Mouse (Mus musculus) embryonic facial prominence, embryonic 14.5 days (tissue): ENCODE measurements around the gene Iqck. TPM values are rescaled to one million over a fixed set of nuclear protein-coding genes. Genes with fewer than 3 reads are reported as not detected.

Experiments
- ATAC-seq: fragments of 200-750 bp; cut with Nextera tagmentation; 2 replicates; pipeline ENCODE4 v1.8.0; 2017; ENCODE audit warnings: low read depth, moderate number of reproducible peaks, moderate TSS enrichment
- DNase-seq: peaks from one replicate; pipeline ENCODE4 v3.0.0-alpha.2; 2015; ENCODE audit warnings: low spot score
- H3K27ac ChIP-seq: fragments of 300-500 bp; sonication (generic); replicated peaks from 2 replicates; pipeline ENCODE4 v1.5.1; 2014; ENCODE audit warnings: low read depth, mild to moderate bottlenecking, low read length, moderate library complexity
- H3K27me3 ChIP-seq: fragments of 300-500 bp; sonication (generic); replicated peaks from 2 replicates; pipeline ENCODE4 v1.6.1; 2014; ENCODE audit warnings: low read length; ENCODE audit not compliant: control insufficient read depth, insufficient read depth
- H3K36me3 ChIP-seq: fragments of 300-500 bp; sonication (generic); 2 replicates; pipeline ENCODE4 v1.6.1; 2014; ENCODE audit warnings: low read length, mixed read lengths; ENCODE audit not compliant: control insufficient read depth, insufficient read depth
- H3K4me1 ChIP-seq: fragments of 300-500 bp; sonication (generic); 2 replicates; pipeline ENCODE4 v1.6.1; 2014; ENCODE audit warnings: antibody characterized with exemption, low read length; ENCODE audit not compliant: control insufficient read depth, insufficient read depth
- H3K4me2 ChIP-seq: fragments of 300-500 bp; sonication (generic); 2 replicates; pipeline ENCODE4 v1.6.1; 2014; ENCODE audit warnings: low read depth, mild to moderate bottlenecking, low read length, moderate library complexity, mixed read lengths
- H3K4me3 ChIP-seq: fragments of 300-500 bp; sonication (generic); 2 replicates; pipeline ENCODE4 v1.5.1; 2014; ENCODE audit warnings: low read depth, mild to moderate bottlenecking, low read length
- H3K9ac ChIP-seq: fragments of 300-500 bp; sonication (generic); 2 replicates; pipeline ENCODE4 v1.6.1; 2014; ENCODE audit warnings: low read depth, mild to moderate bottlenecking, low read length, moderate library complexity, mixed read lengths
- H3K9me3 ChIP-seq: fragments of 300-500 bp; sonication (generic); 2 replicates; pipeline ENCODE4 v1.6.1; 2016; ENCODE audit warnings: low read length; ENCODE audit not compliant: control insufficient read depth
- WGBS: fragments of 180-500 bp; shearing (Covaris S2); extraction: QIAGEN DNeasy Blood & Tissue Kit; methylation state at CpG from one replicate; pipeline ENCODE4 v1.1.7; 2014; 5-methylcytosine and 5-hydroxymethylcytosine counted together
- polyA plus RNA-seq: library from polyadenylated mRNA; unstranded; fragments of >200 nt; fragmentation: Nextera tagmentation; extraction: Ambion mirVana; gene quantifications from 2 replicates; pipeline ENCODE4 v1.2.1, GENCODE M21; 2014

Gene Iqck
- polyA plus RNA-seq, 1 experiment from 2014 or later, result 4.5 TPM

DNA sequence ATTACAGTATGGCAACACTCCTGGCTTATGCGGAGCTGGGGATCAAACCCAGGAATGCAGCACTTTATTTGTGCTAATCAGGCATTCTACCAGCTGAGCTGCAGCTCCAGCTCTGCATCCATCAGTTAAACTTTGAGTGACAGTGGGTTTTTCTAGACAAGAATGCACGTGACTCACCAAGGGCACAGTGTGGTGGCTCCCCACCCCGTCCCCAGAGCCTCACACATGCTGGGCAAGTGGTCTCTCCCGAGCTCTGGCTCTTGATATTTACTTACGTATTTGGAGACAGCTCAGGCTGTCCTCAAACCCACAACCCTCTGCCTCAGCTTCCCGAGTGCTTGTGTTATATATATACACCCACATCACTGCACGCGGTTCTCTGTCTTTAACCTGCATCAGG lies 73.4 kb downstream of the Iqck start:
- whole genome bisulfite sequencing, result 58% methylated on average over 8 of the region's 8 CpGs
- no peak for ATAC-seq
- peak overlapping the region; percentile 59; the same call in 1 of the 2 replicates for H3K27ac ChIP-seq
- H3K4me2 ChIP-seq, result no peak overlapping the region
- no peaks in the 10 kb centered on the region for H3K9me3 ChIP-seq
- no peak overlapping the region for H3K9ac ChIP-seq
- H3K27me3 ChIP-seq, result no peaks in the 10 kb centered on the region
- no peak for DNase-seq
- no peak overlapping the region for H3K4me3 ChIP-seq
- H3K36me3 ChIP-seq, result no peaks in the 10 kb centered on the region
- H3K4me1 ChIP-seq, result peaks cover 13% of the 10 kb centered on the region; the same call in 1 of the 2 replicates

DNA sequence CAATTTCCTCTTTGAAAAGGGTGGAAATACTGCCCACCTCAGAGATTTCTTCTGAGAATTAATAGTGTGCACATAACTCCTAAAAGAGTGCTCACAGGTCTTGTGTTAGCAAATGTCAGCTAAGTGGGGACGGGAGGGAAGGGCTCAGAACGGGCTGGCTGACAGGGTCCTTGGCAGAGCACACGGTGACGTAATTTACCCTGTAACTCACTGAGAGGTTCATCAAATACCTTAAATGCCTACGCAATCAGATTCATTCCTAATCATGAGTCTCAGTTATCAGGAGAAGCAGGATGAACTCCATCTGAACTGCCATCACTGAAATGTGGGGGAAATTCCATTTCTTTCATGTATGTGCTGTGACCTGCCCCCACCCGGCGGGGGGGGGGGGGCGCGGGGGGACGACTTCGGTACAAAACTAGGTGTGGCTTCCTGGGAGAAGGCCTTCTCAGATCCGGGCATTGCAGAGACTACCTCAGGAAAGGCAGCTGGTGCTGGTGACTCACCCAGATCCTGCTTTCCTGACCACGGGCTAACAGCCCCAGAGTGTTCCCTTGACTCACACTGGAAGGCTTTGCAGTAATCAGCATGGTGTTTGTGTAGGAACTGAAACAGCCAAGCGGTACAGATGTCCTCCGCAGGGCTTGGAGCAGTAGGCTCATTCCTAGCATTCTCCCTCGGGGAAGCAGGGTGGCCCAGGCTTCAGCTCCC lies 74.2 kb downstream of the Iqck start:
- peak overlapping the region; percentile 59 for H3K27ac ChIP-seq
- DNase-seq (peak; percentile 76), ATAC-seq (peak; percentile 66)
- H3K4me1 ChIP-seq, result peaks cover 13% of the 10 kb centered on the region; the same call in 1 of the 2 replicates
- H3K4me2 ChIP-seq, result no peak overlapping the region
- H3K27me3 ChIP-seq, result no peaks in the 10 kb centered on the region
- H3K4me3 ChIP-seq, result no peak overlapping the region
- H3K9me3 ChIP-seq, result no peaks in the 10 kb centered on the region
- no peaks in the 10 kb centered on the region for H3K36me3 ChIP-seq
- H3K9ac ChIP-seq, result no peak overlapping the region
- 17% methylated on average over 10 of the region's 16 CpGs for WGBS

DNA sequence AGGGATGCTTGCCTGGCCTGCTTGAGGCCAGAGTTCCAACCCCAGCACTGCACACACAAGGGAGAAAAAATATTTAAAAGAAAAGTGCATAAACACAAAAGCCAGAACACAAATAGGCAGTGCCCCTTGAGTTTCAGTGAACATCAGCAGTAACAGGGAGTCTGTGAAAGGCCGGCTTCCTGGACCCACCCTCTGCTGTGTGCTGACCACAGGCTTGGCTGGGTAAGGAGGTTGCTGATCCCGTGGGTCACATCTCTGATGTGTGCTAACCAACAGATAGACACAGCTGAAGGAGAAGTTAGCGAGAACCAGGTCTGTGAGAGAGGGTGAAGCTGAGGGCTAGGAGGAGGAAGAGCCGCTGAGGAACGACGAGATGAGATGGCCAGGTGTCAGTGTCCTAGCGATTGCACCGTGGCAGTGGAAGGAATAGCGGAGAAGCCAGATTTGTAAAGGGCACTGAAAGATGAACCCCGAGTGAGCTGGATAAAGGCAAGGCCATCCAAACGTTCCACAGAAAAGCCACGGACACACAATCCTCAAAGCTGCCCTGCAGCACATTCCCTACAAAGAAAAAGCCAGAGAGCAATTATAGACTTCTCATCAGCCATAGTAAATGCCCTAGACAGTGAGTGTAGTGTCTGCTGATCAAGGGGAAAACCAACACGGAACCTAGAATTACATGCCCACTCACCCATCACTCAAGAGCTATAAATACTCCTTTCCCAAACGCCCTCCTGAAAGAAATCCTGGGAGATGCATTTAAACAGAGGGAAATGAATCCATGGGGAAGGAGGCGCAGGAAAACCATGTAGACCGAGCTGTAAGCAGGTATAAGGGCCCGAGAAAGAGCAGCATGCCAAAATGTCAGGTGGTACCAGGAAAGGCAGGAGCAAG lies 76.2 kb downstream of the Iqck start:
- Histone ChIP-seq H3K4me3 (no peak overlapping the region), H3K9me3 (no peaks in the 10 kb centered on the region), H3K4me1 (peaks cover 13% of the 10 kb centered on the region; the same call in 1 of the 2 replicates), H3K36me3 (no peaks in the 10 kb centered on the region), H3K27me3 (no peaks in the 10 kb centered on the region), H3K9ac (no peak overlapping the region), H3K4me2 (no peak overlapping the region), H3K27ac (peak overlapping the region; percentile 48; the same call in 1 of the 2 replicates)
- DNase-seq (peak; percentile 41), ATAC-seq (peak; percentile 32; the same call in 1 of the 2 replicates)
- 61% methylated on average over 17 of the region's 17 CpGs for WGBS

- Histone ChIP-seq H3K27me3 (no peaks in the 10 kb centered on the region), H3K36me3 (no peaks in the 10 kb centered on the region), H3K27ac (no peak overlapping the region), H3K9ac (no peak overlapping the region), H3K4me3 (no peak overlapping the region), H3K4me1 (0 out of 2 replicates have a peak, but pooled peaks cover 6% of the 10 kb centered on the region), H3K4me2 (no peak overlapping the region), H3K9me3 (no peaks in the 10 kb centered on the region)
- WGBS, result 51% methylated on average over 2 of the region's 2 CpGs
- DNase-seq (no peak), ATAC-seq (no peak)
Observed at GRCm38 (mm10) chr7:118935306-118935705, 79.8 kb downstream of the Iqck start.

- Histone ChIP-seq H3K36me3 (no peaks in the 10 kb centered on the region), H3K27me3 (no peaks in the 10 kb centered on the region), H3K4me2 (no peak overlapping the region), H3K27ac (no peak overlapping the region), H3K4me3 (no peak overlapping the region), H3K4me1 (no peaks in the 10 kb centered on the region), H3K9ac (no peak overlapping the region), H3K9me3 (no peaks in the 10 kb centered on the region)
- WGBS, result 30% methylated on average over 4 of the region's 4 CpGs
- DNase-seq (no peak), ATAC-seq (no peak)
Observed at GRCm38 (mm10) chr7:118936844-118937243, 81.3 kb downstream of the Iqck start.

DNA sequence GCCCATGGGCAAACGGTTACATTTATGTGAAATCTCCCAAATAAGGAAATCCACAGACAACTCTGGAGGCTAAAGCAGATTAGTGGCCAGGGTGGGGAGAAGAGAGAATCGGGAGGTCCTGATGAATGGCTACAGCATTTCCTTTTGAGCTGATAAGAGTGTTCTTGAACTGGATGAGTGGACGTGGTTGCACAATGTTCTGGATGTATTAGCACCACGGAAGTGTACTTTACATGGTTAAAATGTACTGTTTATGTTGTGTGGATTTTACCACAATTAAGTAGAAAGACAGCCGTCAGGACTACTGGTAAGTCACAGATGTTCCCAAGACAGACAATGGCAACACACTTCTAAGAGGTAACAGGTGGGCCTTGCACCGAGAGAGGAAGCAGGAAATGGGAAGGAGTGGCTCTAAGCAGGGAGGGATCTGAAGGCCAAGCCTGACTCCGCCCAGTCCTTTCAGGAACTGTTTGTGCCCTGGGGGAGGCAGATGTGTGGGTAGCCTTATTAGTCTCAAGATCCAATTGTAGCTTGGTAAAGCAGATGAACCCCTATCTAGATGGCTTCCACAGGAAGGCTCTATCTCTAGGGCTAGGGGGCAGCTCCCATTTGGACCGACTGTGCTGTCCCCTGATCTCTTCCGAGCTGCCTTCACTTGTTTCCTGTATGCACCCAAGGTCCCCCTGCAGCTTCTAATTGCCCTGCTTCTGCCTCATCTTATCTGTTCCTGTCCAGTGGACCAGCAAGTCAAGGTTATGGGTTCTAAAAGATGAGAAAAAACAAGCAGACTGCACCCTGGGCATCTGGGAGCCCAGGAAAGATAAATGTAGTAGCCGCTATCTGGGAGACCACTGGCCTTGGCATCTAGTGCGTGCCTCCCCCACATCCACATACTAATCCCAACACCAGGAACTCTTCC lies 82.2 kb downstream of the Iqck start:
- Histone ChIP-seq H3K9me3 (no peaks in the 10 kb centered on the region), H3K36me3 (no peaks in the 10 kb centered on the region), H3K27ac (no peak overlapping the region), H3K4me1 (no peaks in the 10 kb centered on the region), H3K4me3 (no peak overlapping the region), H3K9ac (no peak overlapping the region), H3K4me2 (no peak overlapping the region), H3K27me3 (no peaks in the 10 kb centered on the region)
- ATAC-seq (no peak), DNase-seq (no peak)
- 66% methylated on average over 11 of the region's 11 CpGs for WGBS

DNA sequence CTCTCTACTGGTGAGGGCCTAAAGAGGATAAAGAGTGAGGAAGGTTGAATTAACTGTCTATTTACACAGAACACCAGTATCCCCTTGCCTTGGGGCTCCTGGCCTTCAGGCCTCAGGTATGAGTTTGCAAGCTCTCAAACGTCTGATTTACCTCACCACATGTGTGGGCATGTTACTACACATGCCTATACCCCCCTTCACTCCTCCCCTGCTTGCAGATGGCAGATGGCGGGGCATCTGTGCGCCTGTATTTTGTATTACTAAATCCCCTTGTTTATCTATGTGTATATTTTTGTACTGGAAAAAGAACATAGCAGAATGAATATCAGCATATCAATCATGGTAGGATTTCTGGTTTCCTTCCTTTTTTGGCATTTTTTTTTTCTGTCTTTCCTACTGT lies 86.7 kb downstream of the Iqck start:
- Histone ChIP-seq H3K9ac (no peak overlapping the region), H3K4me2 (no peak overlapping the region), H3K4me3 (no peak overlapping the region), H3K27me3 (no peaks in the 10 kb centered on the region), H3K9me3 (no peaks in the 10 kb centered on the region), H3K4me1 (no peaks in the 10 kb centered on the region), H3K36me3 (no peaks in the 10 kb centered on the region), H3K27ac (no peak overlapping the region)
- DNase-seq, result no peak
- no peak for ATAC-seq
- 55% methylated on average over 3 of the region's 3 CpGs for WGBS

DNA sequence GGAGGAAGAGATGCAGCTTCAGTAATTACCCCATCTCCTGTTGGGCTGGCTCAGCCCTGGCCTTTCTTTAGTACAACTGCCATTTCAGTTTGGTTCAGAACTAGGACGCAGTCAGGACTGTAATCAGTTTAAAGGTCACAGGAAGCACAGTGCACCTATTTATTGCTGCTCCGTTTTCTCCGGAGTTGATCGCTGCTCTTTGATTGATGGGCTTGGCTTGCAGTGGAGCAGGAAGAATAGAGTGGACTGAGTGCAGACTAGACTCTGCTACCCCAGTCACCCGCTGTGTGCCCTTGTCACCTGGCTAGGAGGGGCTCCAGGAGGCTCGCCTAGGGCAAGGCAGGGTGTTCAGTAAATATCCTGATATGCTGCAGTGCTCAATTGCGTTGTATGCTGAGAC lies 87.6 kb downstream of the Iqck start:
- 41% methylated on average over 7 of the region's 7 CpGs for WGBS
- no peak overlapping the region for H3K27ac ChIP-seq
- H3K4me3 ChIP-seq, result no peak overlapping the region
- no peaks in the 10 kb centered on the region for H3K4me1 ChIP-seq
- no peak for ATAC-seq
- no peaks in the 10 kb centered on the region for H3K27me3 ChIP-seq
- H3K9ac ChIP-seq, result no peak overlapping the region
- no peaks in the 10 kb centered on the region for H3K36me3 ChIP-seq
- no peaks in the 10 kb centered on the region for H3K9me3 ChIP-seq
- no peak for DNase-seq
- no peak overlapping the region for H3K4me2 ChIP-seq
